Mouse (Mus musculus) olfactory bulb, adult 2 months (tissue): ENCODE measurements at regions not wholly inside any gene's neighbourhood (a gene's known extent, or its start where the extent isn't known, plus 50 kb on each side); places are given as distances from the start of the nearest gene placed in this dataset.

Source experiments
- CTCF ChIP-seq: fragments of 200-500 bp; IDR thresholded peaks from 2 replicates; pipeline ENCODE4 v1.5.1; 2012; ENCODE audit warnings: low read depth, mild to moderate bottlenecking, low read length, moderate library complexity; ENCODE audit not compliant: insufficient read depth
- POLR2A ChIP-seq: fragments of 200-500 bp; IDR thresholded peaks from 2 replicates; pipeline ENCODE4 v1.6.1; 2012; ENCODE audit warnings: mild to moderate bottlenecking, low read depth, low read length, moderate library complexity; ENCODE audit not compliant: insufficient read depth

DNA sequence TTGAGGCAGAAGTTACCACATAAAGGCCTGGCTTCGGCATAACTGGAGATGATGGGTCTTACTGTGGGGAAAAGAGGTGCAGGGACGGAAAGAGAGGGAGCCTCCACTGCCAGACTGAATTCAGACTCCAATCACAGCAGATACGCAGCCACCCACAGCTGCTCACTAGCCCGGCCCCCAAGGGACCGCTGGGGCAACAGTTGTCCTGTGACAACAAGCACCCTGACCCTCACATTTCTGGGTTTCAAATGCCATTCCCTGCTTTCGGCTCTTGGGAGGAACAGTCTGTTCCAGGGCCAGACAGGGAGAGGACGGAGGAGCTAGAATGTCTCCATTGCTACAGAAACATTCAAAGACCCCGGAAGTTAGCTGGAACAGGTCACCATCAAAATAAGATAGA lies 75.0 kb upstream of the Errfi1 start:
- TF ChIP-seq POLR2A (no peak), CTCF (no peak)
